Mouse (Mus musculus) limb, embryonic 14.5 days (tissue): ENCODE data around the gene Triobp. TPM values are rescaled to one million over a fixed set of nuclear protein-coding genes. Genes with fewer than 3 reads are reported as not detected.

ENCODE experiments used
- ATAC-seq: fragments of 200-750 bp; cut with Nextera tagmentation; 2 replicates; pipeline ENCODE4 v1.8.0; 2017; ENCODE audit warnings: low read depth, moderate number of reproducible peaks, moderate TSS enrichment; ENCODE audit not compliant: low FRiP score
- DNase-seq: peaks from one replicate; pipeline ENCODE4 v3.0.0-alpha.2; 2015; ENCODE audit warnings: low spot score
- H3K27ac ChIP-seq: fragments of 300-500 bp; sonication (generic); replicated peaks from 2 replicates; pipeline ENCODE4 v1.5.1; 2014; ENCODE audit warnings: low read depth, mild to moderate bottlenecking, low read length, moderate library complexity, mixed read lengths
- H3K27me3 ChIP-seq: fragments of 300-500 bp; sonication (generic); 2 replicates; pipeline ENCODE4 v1.6.1; 2014; ENCODE audit warnings: low read length, mixed read lengths; ENCODE audit not compliant: control insufficient read depth, insufficient read depth
- H3K36me3 ChIP-seq: fragments of 300-500 bp; sonication (generic); 2 replicates; pipeline ENCODE4 v1.6.1; 2014; ENCODE audit warnings: mild to moderate bottlenecking, low read length, moderate library complexity, mixed read lengths; ENCODE audit not compliant: control insufficient read depth, insufficient read depth
- H3K4me1 ChIP-seq: fragments of 300-500 bp; sonication (generic); 2 replicates; pipeline ENCODE4 v1.6.1; 2014; ENCODE audit warnings: antibody characterized with exemption, low read length, mixed read lengths; ENCODE audit not compliant: control insufficient read depth, insufficient read depth
- H3K4me2 ChIP-seq: fragments of 300-500 bp; sonication (generic); replicated peaks from 2 replicates; pipeline ENCODE4 v1.6.1; 2014; ENCODE audit warnings: low read depth, mild to moderate bottlenecking, low read length, moderate library complexity; ENCODE audit not compliant: severe bottlenecking
- H3K4me3 ChIP-seq: fragments of 300-500 bp; sonication (generic); replicated peaks from 2 replicates; pipeline ENCODE4 v1.5.1; 2014; ENCODE audit warnings: low read length
- H3K9ac ChIP-seq: fragments of 300-500 bp; sonication (generic); 2 replicates; pipeline ENCODE4 v1.6.1; 2014; ENCODE audit warnings: mild to moderate bottlenecking, low read depth, low read length, moderate library complexity; ENCODE audit not compliant: severe bottlenecking
- H3K9me3 ChIP-seq: fragments of 300-500 bp; sonication (generic); 2 replicates; pipeline ENCODE4 v1.6.1; 2016; ENCODE audit warnings: low read length; ENCODE audit not compliant: control insufficient read depth
- POLR2A ChIP-seq: fragments of 200-500 bp; IDR thresholded peaks from 2 replicates; pipeline ENCODE4 v1.8.0; 2012; ENCODE audit warnings: inconsistent platforms, mild to moderate bottlenecking, moderate library complexity, borderline replicate concordance; ENCODE audit not compliant: insufficient read depth, insufficient read length; ENCODE audit errors: extremely low read depth
- WGBS: fragments of 180-500 bp; shearing (Covaris S2); extraction: QIAGEN DNeasy Blood & Tissue Kit; methylation state at CpG from one replicate; pipeline ENCODE4 v1.1.7; 2014; 5-methylcytosine and 5-hydroxymethylcytosine counted together
- polyA plus RNA-seq, 2 experiments: library from polyadenylated mRNA; depleted of rRNA in 1 of 2; stranded (reverse) in 1 of 2; unstranded in 1 of 2; fragments of >200 nt; fragmentation: Nextera tagmentation in 1 of 2; extraction: Ambion mirVana in 1 of 2; gene quantifications; 2 replicates each; pipeline versions ENCODE4 v1.2.1 to v1.2.3; 2012 to 2014

Triobp gene
- polyA plus RNA-seq, 2 experiments: 44.7 to 64.4 TPM

DNA sequence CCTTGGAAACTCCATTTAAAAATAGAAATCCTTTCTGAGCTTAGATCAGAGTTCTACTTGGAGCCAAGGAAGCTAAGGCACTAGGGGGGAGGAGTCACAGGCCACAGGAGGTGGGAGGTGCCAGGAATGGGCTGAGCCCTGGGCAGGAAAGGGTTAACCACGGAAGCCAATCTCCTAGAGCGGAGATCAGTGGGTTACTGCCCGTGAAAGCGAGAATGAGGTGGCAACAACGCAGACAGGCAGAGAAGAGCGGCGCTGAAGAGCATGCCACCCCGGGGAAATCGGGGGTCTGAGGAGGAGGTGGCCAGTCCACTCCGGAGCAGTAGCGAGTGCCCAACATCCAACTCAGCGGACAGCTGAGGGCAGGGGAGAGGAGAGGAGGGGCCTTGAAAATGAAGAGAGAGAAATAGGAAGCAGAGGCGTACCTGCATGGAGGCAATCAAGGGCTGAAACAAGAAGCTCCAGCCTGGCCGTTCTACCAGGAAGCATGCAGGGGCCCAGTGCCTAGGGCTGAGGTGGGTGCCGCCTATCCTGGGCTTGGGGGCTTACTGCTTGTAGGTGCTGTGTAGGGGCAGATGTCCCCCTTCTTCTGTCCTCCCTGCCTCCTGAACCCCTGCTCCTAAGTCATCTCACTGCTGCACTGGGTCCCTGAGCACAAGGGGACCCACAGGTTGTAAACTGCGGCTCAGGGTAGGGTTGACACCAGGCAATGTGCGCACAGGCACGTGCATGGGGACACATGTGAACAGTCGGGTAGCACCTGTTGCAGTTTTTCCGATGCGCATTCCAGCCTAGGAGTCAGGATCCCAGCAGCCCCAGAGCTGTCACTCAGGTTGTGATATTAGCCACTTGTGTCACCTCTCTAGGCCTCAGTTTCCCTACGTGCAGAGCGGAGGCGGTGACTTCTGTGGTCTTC, 93.2 kb downstream of the Triobp start:
- peak overlapping the region; percentile 18 for H3K9ac ChIP-seq
- peaks cover 30% of the 10 kb centered on the region for H3K27me3 ChIP-seq
- no peak for TF ChIP-seq POLR2A
- H3K9me3 ChIP-seq: no peaks in the 10 kb centered on the region
- H3K27ac ChIP-seq: no peak overlapping the region
- peaks cover 18% of the 10 kb centered on the region for H3K4me1 ChIP-seq
- H3K4me2 ChIP-seq: peak overlapping the region; percentile 53
- H3K36me3 ChIP-seq: peaks cover 14% of the 10 kb centered on the region; the same call in 1 of the 2 replicates
- H3K4me3 ChIP-seq: peak overlapping the region; percentile 23
- ATAC-seq: no peak
- 20% methylated on average over 24 of the region's 24 CpGs for WGBS
- DNase-seq: no peak

DNA sequence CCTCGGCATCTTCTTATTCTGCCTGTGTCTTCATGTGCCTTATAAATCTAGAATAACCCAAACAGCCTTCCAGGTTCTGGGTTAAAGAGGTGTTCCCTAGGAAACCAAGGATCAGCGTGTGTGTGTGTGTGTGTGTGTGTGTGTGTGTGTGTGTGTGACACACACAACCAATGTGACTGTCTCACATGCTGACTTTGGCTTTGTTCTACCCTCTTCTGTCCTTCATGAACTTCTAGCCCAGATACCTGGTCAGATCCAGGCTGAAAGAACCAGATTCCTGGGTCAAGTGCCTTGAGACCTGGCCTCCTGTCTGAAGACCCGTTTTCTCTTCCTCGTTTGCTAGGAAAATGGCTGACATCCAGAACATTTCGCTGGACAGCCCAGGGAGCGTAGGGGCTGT, 94.1 kb downstream of the Triobp start, which contains the start of gene Galr3:
TSS of gene Galr3 (plus strand) at position 301 of the 400 bp plus-strand sequence.
- peak within 1 kb of the TSS; percentile 56 for H3K4me3 ChIP-seq
- WGBS: 62% methylated on average over 6 of the region's 6 CpGs
- DNase-seq (no peak), ATAC-seq (no peak)
- H3K4me2 ChIP-seq: peak within 1 kb of the TSS; percentile 98
- H3K36me3 ChIP-seq: peaks cover 9% of the 10 kb centered on the region; the same call in 1 of the 2 replicates
- H3K9me3 ChIP-seq: no peaks in the 10 kb centered on the region
- H3K4me1 ChIP-seq: peaks cover 18% of the 10 kb centered on the region
- H3K9ac ChIP-seq: peak within 1 kb of the TSS; percentile 54
- TF ChIP-seq POLR2A: no peak
- no peak within 1 kb of the TSS for H3K27ac ChIP-seq
- peaks cover 30% of the 10 kb centered on the region for H3K27me3 ChIP-seq

GRCm38 (mm10) chr15:79042721-79043491, 95.4 kb downstream of the Triobp start:
- TF ChIP-seq POLR2A: no peak
- peaks cover 16% of the 10 kb centered on the region for H3K4me1 ChIP-seq

DNA sequence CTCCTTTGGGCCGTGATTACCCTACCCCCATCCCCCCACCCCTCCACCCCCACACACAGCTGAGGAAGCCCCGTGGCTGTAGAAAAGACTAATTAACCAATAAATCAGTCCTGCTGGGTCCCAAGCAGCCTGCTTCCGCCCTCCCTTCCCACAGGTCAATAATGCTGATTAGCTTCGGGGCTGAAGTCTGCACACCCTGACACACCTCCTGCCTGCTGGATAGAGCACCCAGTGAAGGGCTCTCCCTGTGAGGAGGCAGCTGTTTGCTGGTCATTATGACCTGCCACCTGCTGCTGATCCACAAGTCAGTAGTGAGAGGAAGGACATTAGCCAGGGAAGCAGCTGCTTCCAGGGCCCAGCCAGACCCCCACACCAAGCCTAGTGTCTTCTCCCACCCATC, 97.3 kb downstream of the Triobp start:
- peaks cover 14% of the 10 kb centered on the region for H3K4me1 ChIP-seq
- H3K9ac ChIP-seq: no peak overlapping the region
- H3K4me3 ChIP-seq: no peak overlapping the region
- ATAC-seq (no peak), DNase-seq (no peak)
- no peak for TF ChIP-seq POLR2A
- no peaks in the 10 kb centered on the region for H3K36me3 ChIP-seq
- no peak overlapping the region for H3K27ac ChIP-seq
- no peak overlapping the region for H3K4me2 ChIP-seq
- H3K27me3 ChIP-seq: peaks cover 30% of the 10 kb centered on the region
- 6% methylated on average over 4 of the region's 4 CpGs for WGBS
- H3K9me3 ChIP-seq: no peaks in the 10 kb centered on the region

More at GRCm38 (mm10) chr15:79042721-79043491, 95.4 kb downstream of the Triobp start:
- peaks cover 30% of the 10 kb centered on the region for H3K27me3 ChIP-seq
- peak overlapping the region; percentile 56 for H3K4me3 ChIP-seq
- H3K9ac ChIP-seq: peak overlapping the region; percentile 54
- DNase-seq: no peak
- H3K27ac ChIP-seq: no peak overlapping the region
- no peaks in the 10 kb centered on the region for H3K9me3 ChIP-seq
- H3K36me3 ChIP-seq: no peaks in the 10 kb centered on the region
- H3K4me2 ChIP-seq: peak overlapping the region; percentile 98
- 1% methylated on average over 65 of the region's 105 CpGs for WGBS
- no peak for ATAC-seq

- WGBS: 39% methylated on average over 4 of the region's 4 CpGs
- no peak for DNase-seq
- no peak for ATAC-seq
- H3K27me3 ChIP-seq: peaks cover 5% of the 10 kb centered on the region
- no peak overlapping the region for H3K4me2 ChIP-seq
- no peak overlapping the region for H3K4me3 ChIP-seq
- H3K9me3 ChIP-seq: no peaks in the 10 kb centered on the region
- no peak for TF ChIP-seq POLR2A
- H3K36me3 ChIP-seq: peaks cover 10% of the 10 kb centered on the region
- H3K4me1 ChIP-seq: no peaks in the 10 kb centered on the region
- H3K9ac ChIP-seq: no peak overlapping the region
- H3K27ac ChIP-seq: no peak overlapping the region
Observed at GRCm38 (mm10) chr15:79048186-79048585, 100.7 kb downstream of the Triobp start.
